In the genomic region with DNA sequence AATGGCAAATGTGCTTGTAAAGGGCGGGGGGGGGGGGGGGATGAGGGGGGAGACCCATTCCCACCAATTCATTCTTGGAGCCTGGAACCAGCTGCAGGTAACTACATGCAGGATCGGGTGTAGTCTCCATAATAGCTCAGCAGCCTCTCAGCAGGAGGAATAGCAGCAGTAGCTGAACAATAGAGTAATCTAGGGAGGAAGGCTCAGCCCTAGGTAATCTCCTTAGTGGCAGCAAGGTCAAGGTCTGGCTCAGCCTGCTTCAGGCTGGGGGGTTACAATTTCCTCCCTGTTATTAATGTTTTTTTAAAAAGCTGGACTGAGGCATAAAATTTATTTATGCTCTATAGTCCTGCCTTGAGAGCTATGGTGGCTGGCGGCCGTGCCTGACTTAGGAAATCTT, we compare ENCODE assay signal across 15 mouse cellular contexts.
"Had no signal": no experiment of that assay in that cellular context is flagged by ENCODE, and none has a peak within 500 bp of the region (broad histone marks: within the 10 kb centered on the region; RNA-seq: fewer than 3 reads in every experiment).

No protein-coding gene starts in this region.

- H3K27me3 ChIP-seq: midbrain, embryonic 13.5 days; midbrain, embryonic 15.5 days; neural tube, embryonic 12.5 days; stomach, embryonic 15.5 days had no signal

- H3K36me3 ChIP-seq: midbrain, embryonic 10.5 days; midbrain, embryonic 13.5 days; midbrain, embryonic 15.5 days; neural tube, embryonic 12.5 days; stomach, embryonic 15.5 days had no signal

- H3K4me3 ChIP-seq: midbrain, embryonic 10.5 days; midbrain, embryonic 13.5 days; midbrain, embryonic 15.5 days; neural tube, embryonic 12.5 days; stomach, embryonic 15.5 days had no signal

- ATAC-seq: midbrain, embryonic 13.5 days; midbrain, embryonic 15.5 days had no signal

- H3K4me1 ChIP-seq: midbrain, embryonic 10.5 days; midbrain, embryonic 13.5 days; midbrain, embryonic 15.5 days; neural tube, embryonic 12.5 days; stomach, embryonic 15.5 days had no signal

- H3K27ac ChIP-seq: midbrain, embryonic 10.5 days; midbrain, embryonic 13.5 days; midbrain, embryonic 15.5 days; neural tube, embryonic 12.5 days; stomach, embryonic 15.5 days; stomach, postnatal 0 days had no signal

- DNase-seq: lung, adult 18-20 months; lung, embryonic 14.5 days; lung, postnatal 10 days; lung, postnatal 4 days; right cerebral cortex, postnatal 14 days; right cerebral cortex, postnatal 4 days; spleen, adult 18-20 months; thymus, adult 2 months; thymus, postnatal 25 days had no signal

- H3K9me3 ChIP-seq: neural tube, embryonic 12.5 days; stomach, embryonic 15.5 days had no signal

- H3K9ac ChIP-seq: lung, embryonic 14.5 days; midbrain, embryonic 13.5 days; midbrain, embryonic 15.5 days; neural tube, embryonic 12.5 days; stomach, embryonic 15.5 days had no signal

- H3K4me2 ChIP-seq: lung, embryonic 14.5 days; midbrain, embryonic 13.5 days; midbrain, embryonic 15.5 days; neural tube, embryonic 12.5 days; stomach, embryonic 15.5 days had no signal
